Mouse (Mus musculus) splenic B cell, adult 2 months (primary cell): ENCODE measurements around the gene Hnrnpc.
"Not testable (repeated sequence)": the region's sequence is repeated elsewhere in the genome, so short reads cannot be mapped to it uniquely, and the experiment has no call there.

Experiments used
- DNase-seq: peaks from one replicate; pipeline ENCODE4 v3.0.0-alpha.2; 2011; ENCODE audit warnings: low read depth, low spot score
- H3K27me3 ChIP-seq: 2 replicates; pipeline ENCODE4 v1.6.1; 2012; ENCODE audit warnings: mild to moderate bottlenecking, low read length, moderate library complexity, mixed read lengths; ENCODE audit not compliant: control insufficient read depth, poor library complexity, insufficient read depth, severe bottlenecking
- H3K36me3 ChIP-seq: 2 replicates; pipeline ENCODE4 v1.6.1; 2012; ENCODE audit warnings: mild to moderate bottlenecking, low read length, moderate library complexity, mixed read lengths; ENCODE audit not compliant: control insufficient read depth, poor library complexity, insufficient read depth, severe bottlenecking

Hnrnpc gene

GRCm38 (mm10) chr14:52117241-52117640, 13.4 kb upstream of the Hnrnpc start:
- DNase-seq: no peak
- H3K36me3 ChIP-seq: no peaks in the 10 kb centered on the region

GRCm38 (mm10) chr14:52114101-52114500, 10.3 kb upstream of the Hnrnpc start:
- Histone ChIP-seq H3K36me3 (no peaks in the 10 kb centered on the region), H3K27me3 (no peaks in the 10 kb centered on the region)
- no peak for DNase-seq

More at GRCm38 (mm10) chr14:52117241-52117640, 13.4 kb upstream of the Hnrnpc start:
- H3K27me3 ChIP-seq: no peaks in the 10 kb centered on the region

- Histone ChIP-seq H3K36me3 (no peaks in the 10 kb centered on the region), H3K27me3 (no peaks in the 10 kb centered on the region)
- no peak for DNase-seq
Observed at GRCm38 (mm10) chr14:52110346-52110745, 6.5 kb upstream of the Hnrnpc start, which contains the start of gene Rpgrip1. Gene Rpgrip1, plus strand, starts transcription at chr14:52110704.

- DNase-seq: no peak
- H3K27me3 ChIP-seq: no peaks in the 10 kb centered on the region
- no peaks in the 10 kb centered on the region for H3K36me3 ChIP-seq
Observed at GRCm38 (mm10) chr14:52108025-52108424, 4.2 kb upstream of the Hnrnpc start.

- DNase-seq: no peak
- H3K36me3 ChIP-seq: 0 out of 2 replicates have a peak, but pooled peaks cover 1% of the 10 kb centered on the region
- no peaks in the 10 kb centered on the region for H3K27me3 ChIP-seq
Observed at GRCm38 (mm10) chr14:52106741-52107140, 2.9 kb upstream of the Hnrnpc start.

- DNase-seq: no peak
- H3K36me3 ChIP-seq: 0 out of 2 replicates have a peak, but pooled peaks cover 1% of the 10 kb centered on the region
- no peaks in the 10 kb centered on the region for H3K27me3 ChIP-seq
Observed at GRCm38 (mm10) chr14:52105308-52105707, 1.5 kb upstream of the Hnrnpc start.

GRCm38 (mm10) chr14:52104677-52105285, 953 bp upstream of the Hnrnpc start:
- no peak for DNase-seq
- Histone ChIP-seq H3K36me3 (0 out of 2 replicates have a peak, but pooled peaks cover 1% of the 10 kb centered on the region), H3K27me3 (no peaks in the 10 kb centered on the region)

- DNase-seq: no peak
- H3K36me3 ChIP-seq: 0 out of 2 replicates have a peak, but pooled peaks cover 1% of the 10 kb centered on the region
- H3K27me3 ChIP-seq: no peaks in the 10 kb centered on the region
Observed at GRCm38 (mm10) chr14:52103474-52103855, 363 bp downstream of the Hnrnpc start.

GRCm38 (mm10) chr14:52101285-52102157, 2.3 kb downstream of the Hnrnpc start:
- DNase-seq: peak; percentile 20
- Histone ChIP-seq H3K27me3 (no peaks in the 10 kb centered on the region), H3K36me3 (0 out of 2 replicates have a peak, but pooled peaks cover 1% of the 10 kb centered on the region)

- H3K27me3 ChIP-seq: no peaks in the 10 kb centered on the region
- 0 out of 2 replicates have a peak, but pooled peaks cover 5% of the 10 kb centered on the region for H3K36me3 ChIP-seq
Observed at GRCm38 (mm10) chr14:52100170-52100960, 3.5 kb downstream of the Hnrnpc start.

GRCm38 (mm10) chr14:52099563-52099962, 4.3 kb downstream of the Hnrnpc start:
- H3K36me3 ChIP-seq: 0 out of 2 replicates have a peak, but pooled peaks cover 5% of the 10 kb centered on the region
- H3K27me3 ChIP-seq: no peaks in the 10 kb centered on the region
- DNase-seq: no peak

More at GRCm38 (mm10) chr14:52100170-52100960, 3.5 kb downstream of the Hnrnpc start:
- DNase-seq: no peak

GRCm38 (mm10) chr14:52098387-52098786, 5.4 kb downstream of the Hnrnpc start:
- not testable (repeated sequence) for H3K36me3 ChIP-seq, DNase-seq, H3K27me3 ChIP-seq

GRCm38 (mm10) chr14:52097191-52097590, 6.6 kb downstream of the Hnrnpc start:
- not testable (repeated sequence) for H3K27me3 ChIP-seq, DNase-seq, H3K36me3 ChIP-seq

- no peaks in the 10 kb centered on the region for H3K27me3 ChIP-seq
- H3K36me3 ChIP-seq: peaks cover 8% of the 10 kb centered on the region; the same call in 1 of the 2 replicates
- DNase-seq: no peak
Observed at GRCm38 (mm10) chr14:52094533-52094932, 9.3 kb downstream of the Hnrnpc start.
